Mouse (Mus musculus): ENCODE data around the gene Eva1b. TPM values are rescaled to one million over a fixed set of nuclear protein-coding genes. Genes with fewer than 3 reads are reported as not detected.
A peak's percentile ranks its signal among the peaks of the same experiment; 100 is the strongest.

Gene Eva1b
- polyA plus RNA-seq, 1 experiment: 28.6 TPM

- H3K4me2 ChIP-seq (ENCODE audit: low read depth): peak overlapping the region; percentile 92
- no peak overlapping the region for H3K4me3 ChIP-seq
- peaks cover 79% of the 10 kb centered on the region for H3K79me2 ChIP-seq (ENCODE audit: control insufficient read depth, insufficient read depth)
- TF ChIP-seq TCF12 (IDR thresholded peaks at IDR 0.05; ENCODE audit: insufficient read depth, poor library complexity, severe bottlenecking) (no peak), CEBPB (IDR thresholded peaks at IDR 0.05; ENCODE audit: insufficient read depth, poor library complexity, severe bottlenecking) (no peak), POLR2A (IDR thresholded peaks at IDR 0.05; ENCODE audit: insufficient read length, low read depth) (no peak), MAX (IDR thresholded peaks at IDR 0.05; ENCODE audit: low read depth) (no peak), SRF (IDR thresholded peaks at IDR 0.05; ENCODE audit: control insufficient read depth, insufficient read length, low read depth) (no peak), POLR2AphosphoS2 (IDR thresholded peaks at IDR 0.05; ENCODE audit: insufficient read length, low read depth) (no peak), USF1 (IDR thresholded peaks at IDR 0.05; ENCODE audit: low read depth) (no peak), REST (IDR thresholded peaks at IDR 0.05; ENCODE audit: insufficient read depth, insufficient read length) (no peak), MYOG (IDR thresholded peaks at IDR 0.05; ENCODE audit: control insufficient read depth in 1 of 3, insufficient read depth in 1 of 3, insufficient read length in 2 of 3, low read depth in 2 of 3) (no peak), E2F4 (IDR thresholded peaks at IDR 0.05; ENCODE audit: insufficient read depth) (no peak), TCF3 (IDR thresholded peaks at IDR 0.05; ENCODE audit: insufficient read length, low read depth) (no peak), MYOD1 (IDR thresholded peaks at IDR 0.05; ENCODE audit: control insufficient read depth in 1 of 3, insufficient read length in 2 of 3, low read depth in 2 of 3) (no peak)
- no peaks in the 10 kb centered on the region for H3K36me3 ChIP-seq (ENCODE audit: control insufficient read depth, insufficient read depth)
- H3ac ChIP-seq (ENCODE audit: control insufficient read depth, insufficient read length): no peak overlapping the region
- H3K27me3 ChIP-seq (ENCODE audit: control insufficient read depth, insufficient read depth, insufficient read length): no peaks in the 10 kb centered on the region
These were observed 39.3 kb upstream of the Eva1b start for GRCm38 (mm10) chr4:126108061-126108740.

- Histone ChIP-seq H3ac (ENCODE audit: control insufficient read depth, insufficient read length) (no peak overlapping the region), H3K79me2 (ENCODE audit: control insufficient read depth, insufficient read depth) (peaks cover 87% of the 10 kb centered on the region), H3K36me3 (ENCODE audit: control insufficient read depth, insufficient read depth) (peaks cover 7% of the 10 kb centered on the region), H3K4me2 (ENCODE audit: low read depth) (peak overlapping the region; percentile 92), H3K27me3 (ENCODE audit: control insufficient read depth, insufficient read depth, insufficient read length) (no peaks in the 10 kb centered on the region), H3K4me3 (peak overlapping the region; percentile 8)
- TF ChIP-seq MYOD1 (IDR thresholded peaks at IDR 0.05; ENCODE audit: control insufficient read depth in 1 of 3, insufficient read length in 2 of 3, low read depth in 2 of 3): no peak
- no peak for TF ChIP-seq MAX (IDR thresholded peaks at IDR 0.05; ENCODE audit: low read depth)
- no peak for TF ChIP-seq POLR2A (IDR thresholded peaks at IDR 0.05; ENCODE audit: insufficient read length, low read depth)
- no peak for TF ChIP-seq SRF (IDR thresholded peaks at IDR 0.05; ENCODE audit: control insufficient read depth, insufficient read length, low read depth)
- TF ChIP-seq POLR2AphosphoS2 (IDR thresholded peaks at IDR 0.05; ENCODE audit: insufficient read length, low read depth): no peak
- peak; percentile 87 for TF ChIP-seq CEBPB (IDR thresholded peaks at IDR 0.05; ENCODE audit: insufficient read depth, poor library complexity, severe bottlenecking)
These were observed 37.8 kb upstream of the Eva1b start for GRCm38 (mm10) chr4:126109613-126110373.

DNA sequence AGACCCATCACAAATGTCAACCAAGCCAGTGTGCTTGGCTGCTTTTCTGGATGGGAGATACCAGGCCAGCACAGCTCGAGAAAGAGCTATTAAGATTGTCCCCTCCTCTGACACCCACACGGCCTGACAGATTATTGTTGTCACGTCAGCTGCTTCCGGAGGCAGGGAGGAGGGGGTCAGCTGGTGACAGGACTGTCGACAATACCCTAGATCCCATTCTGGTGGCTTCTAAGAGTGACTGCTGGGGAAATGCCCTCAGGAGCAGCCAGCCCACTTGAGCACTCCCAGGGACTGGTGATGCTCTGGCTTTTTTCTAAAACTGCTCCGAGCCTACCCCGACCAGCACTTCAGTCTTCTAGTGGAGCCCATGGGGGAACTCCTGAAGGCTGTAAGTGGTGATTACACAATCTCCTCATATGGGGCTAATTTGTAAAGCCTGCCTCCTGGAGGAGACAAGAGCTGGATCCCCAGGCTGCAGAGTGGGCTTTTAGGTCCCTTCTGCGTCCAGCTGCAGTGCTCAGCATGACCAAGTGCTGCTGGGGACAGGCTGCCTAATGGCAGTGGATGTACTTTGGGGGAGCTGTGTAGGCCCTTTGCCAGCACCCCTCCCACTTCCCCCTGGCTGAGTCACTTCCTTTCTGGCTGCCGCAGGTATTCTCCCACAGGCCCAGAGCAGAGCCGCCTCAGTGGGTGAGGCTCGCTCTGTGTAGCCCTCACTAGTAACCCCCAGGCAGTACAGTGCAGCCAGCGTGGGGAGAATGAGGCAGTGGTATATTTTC, 37.0 kb upstream of the Eva1b start:
- H3ac ChIP-seq (ENCODE audit: control insufficient read depth, insufficient read length): no peak overlapping the region
- H3K4me2 ChIP-seq (ENCODE audit: low read depth): peak overlapping the region; percentile 92
- peak overlapping the region; percentile 8 for H3K4me3 ChIP-seq
- TF ChIP-seq TCF3 (IDR thresholded peaks at IDR 0.05; ENCODE audit: insufficient read length, low read depth) (no peak), USF1 (IDR thresholded peaks at IDR 0.05; ENCODE audit: low read depth) (peak; percentile 89), E2F4 (IDR thresholded peaks at IDR 0.05; ENCODE audit: insufficient read depth) (no peak), MYOG (IDR thresholded peaks at IDR 0.05; ENCODE audit: control insufficient read depth in 1 of 3, insufficient read depth in 1 of 3, insufficient read length in 2 of 3, low read depth in 2 of 3) (peak in 1 of 3 experiments; percentile 68), POLR2A (IDR thresholded peaks at IDR 0.05; ENCODE audit: insufficient read length, low read depth) (peak; percentile 74), POLR2AphosphoS2 (IDR thresholded peaks at IDR 0.05; ENCODE audit: insufficient read length, low read depth) (peak; percentile 70), MYOD1 (IDR thresholded peaks at IDR 0.05; ENCODE audit: control insufficient read depth in 1 of 3, insufficient read length in 2 of 3, low read depth in 2 of 3) (peak in 2 of 3 experiments; percentile 17 to 79), MAX (IDR thresholded peaks at IDR 0.05; ENCODE audit: low read depth) (peak; percentile 80), REST (IDR thresholded peaks at IDR 0.05; ENCODE audit: insufficient read depth, insufficient read length) (no peak), CEBPB (IDR thresholded peaks at IDR 0.05; ENCODE audit: insufficient read depth, poor library complexity, severe bottlenecking) (peak; percentile 70; the same call in 1 of the 2 replicates), TCF12 (IDR thresholded peaks at IDR 0.05; ENCODE audit: insufficient read depth, poor library complexity, severe bottlenecking) (peak; percentile 3), SRF (IDR thresholded peaks at IDR 0.05; ENCODE audit: control insufficient read depth, insufficient read length, low read depth) (no peak)
- peaks cover 7% of the 10 kb centered on the region for H3K36me3 ChIP-seq (ENCODE audit: control insufficient read depth, insufficient read depth)
- H3K79me2 ChIP-seq (ENCODE audit: control insufficient read depth, insufficient read depth): peaks cover 87% of the 10 kb centered on the region
- no peaks in the 10 kb centered on the region for H3K27me3 ChIP-seq (ENCODE audit: control insufficient read depth, insufficient read depth, insufficient read length)

GRCm38 (mm10) chr4:126111153-126111549, 36.4 kb upstream of the Eva1b start:
- Histone ChIP-seq H3K27me3 (ENCODE audit: control insufficient read depth, insufficient read depth, insufficient read length) (no peaks in the 10 kb centered on the region), H3K4me3 (peak overlapping the region; percentile 8), H3ac (ENCODE audit: control insufficient read depth, insufficient read length) (no peak overlapping the region), H3K79me2 (ENCODE audit: control insufficient read depth, insufficient read depth) (peaks cover 87% of the 10 kb centered on the region), H3K4me2 (ENCODE audit: low read depth) (peak overlapping the region; percentile 92), H3K36me3 (ENCODE audit: control insufficient read depth, insufficient read depth) (peaks cover 7% of the 10 kb centered on the region)
- no peak for TF ChIP-seq REST (IDR thresholded peaks at IDR 0.05; ENCODE audit: insufficient read depth, insufficient read length)
- TF ChIP-seq MYOD1 (IDR thresholded peaks at IDR 0.05; ENCODE audit: control insufficient read depth in 1 of 3, insufficient read length in 2 of 3, low read depth in 2 of 3): peak; percentile 30 to 92 (median 78)
- no peak for TF ChIP-seq POLR2A (IDR thresholded peaks at IDR 0.05; ENCODE audit: insufficient read length, low read depth)
- peak in 1 of 3 experiments; percentile 20 for TF ChIP-seq MYOG (IDR thresholded peaks at IDR 0.05; ENCODE audit: control insufficient read depth in 1 of 3, insufficient read depth in 1 of 3, insufficient read length in 2 of 3, low read depth in 2 of 3)
